Mouse (Mus musculus) lung, postnatal 0 days (tissue): ENCODE results near the gene Sirt1. TPM values are rescaled to one million over a fixed set of nuclear protein-coding genes. Genes with fewer than 3 reads are reported as not detected.
"Not testable (repeated sequence)": the region's sequence is repeated elsewhere in the genome, so short reads cannot be mapped to it uniquely, and the experiment has no call there.

Experiments used
- ATAC-seq: fragments of 200-750 bp; cut with Nextera tagmentation; 2 replicates; pipeline ENCODE4 v1.8.0; 2017; ENCODE audit warnings: moderate library complexity
- DNase-seq: peaks from one replicate; pipeline ENCODE4 v3.0.0-alpha.2; 2016; ENCODE audit warnings: low spot score
- H3K27ac ChIP-seq: fragments of 300-500 bp; sonication (generic); 2 replicates; pipeline ENCODE4 v1.5.1; 2014; ENCODE audit warnings: antibody characterized with exemption, mild to moderate bottlenecking, low read length, mixed read lengths
- H3K27me3 ChIP-seq: fragments of 300-500 bp; sonication (generic); replicated peaks from 2 replicates; pipeline ENCODE4 v1.6.1; 2014; ENCODE audit warnings: low read length, mixed read lengths; ENCODE audit not compliant: insufficient read depth
- H3K36me3 ChIP-seq: fragments of 300-500 bp; sonication (generic); 2 replicates; pipeline ENCODE4 v1.6.1; 2014; ENCODE audit warnings: low read length, mixed read lengths; ENCODE audit not compliant: insufficient read depth
- H3K4me1 ChIP-seq: fragments of 300-500 bp; sonication (generic); 2 replicates; pipeline ENCODE4 v1.6.1; 2014; ENCODE audit warnings: antibody characterized with exemption, low read depth, low read length, mixed read lengths; ENCODE audit not compliant: insufficient read depth
- H3K4me2 ChIP-seq: fragments of 300-500 bp; sonication (generic); replicated peaks from 2 replicates; pipeline ENCODE4 v1.6.1; 2014; ENCODE audit warnings: low read depth, mild to moderate bottlenecking, low read length, moderate library complexity, mixed read lengths
- H3K4me3 ChIP-seq: fragments of 300-500 bp; sonication (generic); 2 replicates; pipeline ENCODE4 v1.5.1; 2014; ENCODE audit warnings: low read depth, low read length
- H3K9ac ChIP-seq: fragments of 300-500 bp; sonication (generic); replicated peaks from 2 replicates; pipeline ENCODE4 v1.6.1; 2014; ENCODE audit warnings: low read depth, mild to moderate bottlenecking
- H3K9me3 ChIP-seq: fragments of 300-500 bp; sonication (generic); 2 replicates; pipeline ENCODE4 v1.6.1; 2016; ENCODE audit warnings: low read length, mixed read lengths
- CTCF ChIP-seq: IDR thresholded peaks from 2 replicates; pipeline ENCODE4 v1.5.1; 2016; ENCODE audit warnings: antibody characterized with exemption, mild to moderate bottlenecking
- EP300 ChIP-seq: IDR thresholded peaks from 2 replicates; pipeline ENCODE4 v1.6.1; 2016; ENCODE audit warnings: antibody characterized with exemption, mild to moderate bottlenecking, control low read depth
- WGBS: fragments of 180-500 bp; shearing (Covaris S2); extraction: QIAGEN DNeasy Blood & Tissue Kit; methylation state at CpG from one replicate; pipeline ENCODE4 v1.1.7; 2014; 5-methylcytosine and 5-hydroxymethylcytosine counted together
- polyA plus RNA-seq: library from polyadenylated mRNA; unstranded; fragments of >200 nt; fragmentation: Nextera tagmentation; extraction: Ambion mirVana; gene quantifications from 2 replicates; pipeline ENCODE4 v1.2.1, GENCODE M21; 2015

Sirt1 gene
- polyA plus RNA-seq, 1 experiment from 2014 or later = 5.5 TPM

- H3K4me1 ChIP-seq = no peaks in the 10 kb centered on the region
- no peaks in the 10 kb centered on the region for H3K27me3 ChIP-seq
- no peak overlapping the region for H3K4me3 ChIP-seq
- 58% methylated on average over 1 of the region's 1 CpGs for WGBS
- no peak for DNase-seq
- H3K36me3 ChIP-seq = no peaks in the 10 kb centered on the region
- no peak overlapping the region for H3K9ac ChIP-seq
- ATAC-seq = no peak
- no peak overlapping the region for H3K4me2 ChIP-seq
- no peak overlapping the region for H3K27ac ChIP-seq
- TF ChIP-seq CTCF (no peak), EP300 (no peak)
- H3K9me3 ChIP-seq = no peaks in the 10 kb centered on the region
These were observed 21.0 kb downstream of the Sirt1 start for GRCm38 (mm10) chr10:63360502-63360901.

- Histone ChIP-seq H3K9ac (no peak overlapping the region), H3K27me3 (no peaks in the 10 kb centered on the region), H3K27ac (no peak overlapping the region), H3K4me2 (no peak overlapping the region), H3K4me1 (no peaks in the 10 kb centered on the region), H3K4me3 (no peak overlapping the region), H3K36me3 (no peaks in the 10 kb centered on the region), H3K9me3 (no peaks in the 10 kb centered on the region)
- DNase-seq (no peak), ATAC-seq (no peak)
- TF ChIP-seq EP300 (no peak), CTCF (no peak)
- WGBS = 72% methylated on average over 5 of the region's 5 CpGs
These were observed 29.4 kb downstream of the Sirt1 start for GRCm38 (mm10) chr10:63352111-63352510.

GRCm38 (mm10) chr10:63351099-63351498 lies 30.4 kb downstream of the Sirt1 start:
- 74% methylated on average over 7 of the region's 7 CpGs for WGBS
- not testable (repeated sequence) for H3K4me2 ChIP-seq, H3K9me3 ChIP-seq, H3K27me3 ChIP-seq, ATAC-seq, DNase-seq, H3K9ac ChIP-seq, H3K4me1 ChIP-seq, H3K27ac ChIP-seq, H3K36me3 ChIP-seq, H3K4me3 ChIP-seq

GRCm38 (mm10) chr10:63350666-63351065 lies 30.8 kb downstream of the Sirt1 start:
- Histone ChIP-seq H3K4me1 (no peaks in the 10 kb centered on the region), H3K9me3 (no peaks in the 10 kb centered on the region), H3K36me3 (no peaks in the 10 kb centered on the region), H3K4me2 (no peak overlapping the region), H3K27me3 (no peaks in the 10 kb centered on the region), H3K27ac (no peak overlapping the region), H3K4me3 (no peak overlapping the region), H3K9ac (no peak overlapping the region)
- WGBS = 88% methylated on average over 7 of the region's 7 CpGs
- DNase-seq = no peak
- no peak for TF ChIP-seq CTCF
- TF ChIP-seq EP300 = no peak
- no peak for ATAC-seq

GRCm38 (mm10) chr10:63348291-63348690 lies 33.2 kb downstream of the Sirt1 start:
- no peak overlapping the region for H3K9ac ChIP-seq
- ATAC-seq (no peak), DNase-seq (no peak)
- H3K4me1 ChIP-seq = no peaks in the 10 kb centered on the region
- WGBS = 54% methylated on average over 3 of the region's 3 CpGs
- H3K27ac ChIP-seq = no peak overlapping the region
- no peak overlapping the region for H3K4me2 ChIP-seq
- TF ChIP-seq CTCF = no peak
- no peak for TF ChIP-seq EP300
- H3K4me3 ChIP-seq = no peak overlapping the region
- H3K36me3 ChIP-seq = no peaks in the 10 kb centered on the region
- no peaks in the 10 kb centered on the region for H3K9me3 ChIP-seq
- H3K27me3 ChIP-seq = no peaks in the 10 kb centered on the region

GRCm38 (mm10) chr10:63344751-63345150 lies 36.8 kb downstream of the Sirt1 start:
- no peak overlapping the region for H3K9ac ChIP-seq
- no peaks in the 10 kb centered on the region for H3K9me3 ChIP-seq
- TF ChIP-seq CTCF = no peak
- no peak for TF ChIP-seq EP300
- ATAC-seq = no peak
- DNase-seq = no peak
- H3K4me3 ChIP-seq = no peak overlapping the region
- WGBS = 90% methylated on average over 3 of the region's 3 CpGs
- no peak overlapping the region for H3K4me2 ChIP-seq
- H3K27me3 ChIP-seq = no peaks in the 10 kb centered on the region
- H3K36me3 ChIP-seq = no peaks in the 10 kb centered on the region
- H3K27ac ChIP-seq = no peak overlapping the region
- no peaks in the 10 kb centered on the region for H3K4me1 ChIP-seq

- DNase-seq (no peak), ATAC-seq (no peak)
- no peaks in the 10 kb centered on the region for H3K36me3 ChIP-seq
- no peak overlapping the region for H3K4me2 ChIP-seq
- no peak overlapping the region for H3K4me3 ChIP-seq
- no peak for TF ChIP-seq EP300
- no peak for TF ChIP-seq CTCF
- no peaks in the 10 kb centered on the region for H3K27me3 ChIP-seq
- no peaks in the 10 kb centered on the region for H3K9me3 ChIP-seq
- H3K27ac ChIP-seq = no peak overlapping the region
- H3K4me1 ChIP-seq = peaks cover 12% of the 10 kb centered on the region; the same call in 1 of the 2 replicates
- 75% methylated on average over 2 of the region's 2 CpGs for WGBS
- no peak overlapping the region for H3K9ac ChIP-seq
These were observed 40.2 kb downstream of the Sirt1 start for GRCm38 (mm10) chr10:63341351-63341750.
